Mouse (Mus musculus) bone marrow, adult 2 months (tissue): ENCODE measurements around the gene Tvp23a. TPM values are rescaled to one million over a fixed set of nuclear protein-coding genes. Genes with fewer than 3 reads are reported as not detected.

ENCODE experiments used
- H3K27ac ChIP-seq: fragments of 200-500 bp; 2 replicates; pipeline ENCODE4 v1.5.1; 2012; ENCODE audit warnings: low read depth, mild to moderate bottlenecking, control low read depth, inconsistent platforms, low read length; ENCODE audit not compliant: control insufficient read depth, poor library complexity, insufficient read depth
- H3K4me1 ChIP-seq: fragments of 200-500 bp; 2 replicates; pipeline ENCODE4 v1.6.1; 2011; ENCODE audit warnings: low read length; ENCODE audit not compliant: control insufficient read depth, insufficient read depth
- H3K4me3 ChIP-seq: fragments of 200-500 bp; replicated peaks from 2 replicates; pipeline ENCODE3; 2011; ENCODE audit warnings: mild to moderate bottlenecking, low read depth, low read length, control low read depth; ENCODE audit not compliant: control insufficient read depth
- CTCF ChIP-seq: fragments of 200-500 bp; IDR thresholded peaks from 2 replicates; pipeline ENCODE4 v1.5.1; 2011; ENCODE audit warnings: low read length, control low read depth; ENCODE audit not compliant: control insufficient read depth, insufficient read depth
- POLR2A ChIP-seq: fragments of 200-500 bp; IDR thresholded peaks from 2 replicates; pipeline ENCODE4 v1.6.1; 2011; ENCODE audit warnings: low read depth, mild to moderate bottlenecking, control low read depth, low read length, borderline replicate concordance; ENCODE audit not compliant: control insufficient read depth
- WGBS: fragments of 180-500 bp; shearing (Covaris S2); methylation state at CpG from one replicate; pipeline ENCODE4 v1.1.7; 2018; 5-methylcytosine and 5-hydroxymethylcytosine counted together
- polyA plus RNA-seq: library from polyadenylated mRNA; stranded (reverse); fragments of >200 nt; gene quantifications from 2 replicates; pipeline ENCODE4 v1.2.4, GENCODE M21; 2011; ENCODE audit warnings: low replicate concordance; ENCODE audit not compliant: missing spikeins, insufficient read depth, insufficient read length

Gene Tvp23a
- polyA plus RNA-seq, 1 experiment = 0.85 TPM

GRCm38 (mm10) chr16:10374254-10375011, 72.7 kb downstream of the Tvp23a start:
- 55% methylated on average over 13 of the region's 13 CpGs for WGBS
- TF ChIP-seq CTCF = no peak
- no peak for TF ChIP-seq POLR2A
- no peaks in the 10 kb centered on the region for H3K4me1 ChIP-seq
- no peak overlapping the region for H3K4me3 ChIP-seq
- no peak overlapping the region for H3K27ac ChIP-seq

GRCm38 (mm10) chr16:10372372-10372771, 74.8 kb downstream of the Tvp23a start:
- WGBS = 87% methylated on average over 4 of the region's 4 CpGs
- Histone ChIP-seq H3K4me1 (no peaks in the 10 kb centered on the region), H3K27ac (no peak overlapping the region), H3K4me3 (no peak overlapping the region)
- TF ChIP-seq POLR2A = no peak
- no peak for TF ChIP-seq CTCF

Other genes with a start within 250 kb of the Tvp23a start
- 1.6 and 2.5 TPM in 2 replicates for gene Emp2, start 133.4 kb downstream of the Tvp23a start, polyA plus RNA-seq
- gene Tekt5, start 51.9 kb downstream of the Tvp23a start, polyA plus RNA-seq = 0.77 TPM in 1 of 2 replicates, not detected in the other
- 12.7 and 21.4 TPM in 2 replicates for gene Nubp1, start 35.4 kb downstream of the Tvp23a start, polyA plus RNA-seq
- gene Ciita, start 32.7 kb upstream of the Tvp23a start, polyA plus RNA-seq = 4.0 and 11.8 TPM in 2 replicates
- 4.2 and 4.3 TPM in 2 replicates for gene Dexi, start 95.7 kb upstream of the Tvp23a start, polyA plus RNA-seq
- 3.0 and 6.3 TPM in 2 replicates for gene Clec16a, start 98.0 kb upstream of the Tvp23a start, polyA plus RNA-seq